Mouse (Mus musculus) olfactory bulb, adult 2 months (tissue): ENCODE results near the gene Plekhf1.

ENCODE experiments used
- CTCF ChIP-seq: fragments of 200-500 bp; IDR thresholded peaks from 2 replicates; pipeline ENCODE4 v1.5.1; 2012; ENCODE audit warnings: low read depth, mild to moderate bottlenecking, low read length, moderate library complexity; ENCODE audit not compliant: insufficient read depth
- POLR2A ChIP-seq: fragments of 200-500 bp; IDR thresholded peaks from 2 replicates; pipeline ENCODE4 v1.6.1; 2012; ENCODE audit warnings: mild to moderate bottlenecking, low read depth, low read length, moderate library complexity; ENCODE audit not compliant: insufficient read depth

DNA sequence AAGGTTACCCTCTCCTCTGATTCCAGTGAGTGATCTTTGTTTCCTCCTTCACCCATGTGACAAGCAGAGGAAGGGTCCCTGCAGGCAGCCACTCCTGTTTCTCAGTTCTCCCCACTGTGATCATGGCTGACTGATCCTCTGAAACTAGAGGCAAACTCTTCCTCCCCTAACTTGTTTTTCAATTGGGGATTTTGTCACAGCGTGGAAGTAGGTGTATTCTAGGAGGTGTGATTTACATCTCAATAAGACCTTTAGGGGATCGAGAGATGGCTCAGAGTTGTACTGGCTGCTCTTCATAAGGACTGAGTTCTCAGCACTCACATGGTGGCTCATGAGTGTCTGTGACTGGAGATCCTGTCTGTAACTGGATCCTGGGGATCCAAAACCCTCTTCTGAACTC, 22.0 kb downstream of the Plekhf1 start:
- TF ChIP-seq CTCF = no peak
- no peak for TF ChIP-seq POLR2A
